Mouse (Mus musculus): ENCODE measurements around the gene Slc34a1. TPM values are rescaled to one million over a fixed set of nuclear protein-coding genes. Genes with fewer than 3 reads are reported as not detected.

Slc34a1 gene
- total RNA-seq (2023): 0.34 to 0.57 TPM in 2 of 4 replicates, not detected in the others

DNA sequence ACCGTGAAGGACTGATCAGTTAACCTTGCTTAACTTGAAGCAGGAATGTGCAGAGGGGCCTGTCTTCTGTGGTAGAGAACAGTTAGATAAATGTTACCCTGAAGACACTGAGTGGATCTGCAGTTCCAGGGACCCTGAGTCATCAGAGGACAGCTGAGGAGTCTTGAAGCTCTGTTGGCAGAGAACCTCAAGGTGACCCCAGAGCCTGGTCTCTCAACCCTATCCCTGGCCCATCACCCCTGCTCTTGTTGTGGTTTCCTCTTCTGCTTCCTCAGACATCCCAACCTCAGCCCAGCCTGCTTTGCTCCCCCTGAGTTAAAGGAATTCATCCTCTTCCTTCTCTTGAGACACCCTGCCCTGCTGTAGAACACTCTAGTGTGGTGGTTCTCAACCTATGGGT is at the start of gene Slc34a1:
Gene Slc34a1 (plus strand): TSS at position 100 of the 400 bp plus-strand sequence.

DNA sequence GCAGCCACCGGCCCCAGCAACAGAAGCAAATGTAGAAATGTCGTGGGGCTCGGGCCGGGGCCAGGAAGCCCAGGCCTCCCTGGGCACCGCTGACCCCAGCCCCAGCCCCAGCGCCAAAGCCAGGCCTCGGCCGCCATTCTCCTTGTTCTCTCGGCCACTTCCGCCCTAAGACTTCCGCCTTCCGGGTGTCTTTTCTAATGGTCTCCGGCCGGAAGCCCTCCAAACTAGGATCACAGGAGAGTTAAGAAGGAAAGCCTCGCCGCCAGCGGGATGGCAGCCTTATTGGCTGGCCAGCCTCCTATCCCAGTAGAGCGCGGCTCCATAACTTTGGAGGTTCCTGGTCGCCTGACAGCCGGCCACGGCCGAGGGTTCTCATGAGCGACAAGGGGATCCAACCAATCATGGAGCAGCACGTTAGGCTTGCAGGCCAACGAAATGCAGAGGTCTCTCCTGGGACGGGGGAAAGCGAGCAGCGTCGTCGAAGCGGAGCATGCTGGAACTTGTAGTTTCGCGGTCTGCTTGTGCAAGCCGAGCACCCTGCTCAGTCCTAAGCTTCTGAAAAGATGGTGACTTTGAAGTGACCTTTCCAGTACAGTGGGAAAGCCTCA is 35.4 kb upstream of the Slc34a1 start, which contains the start of gene Lman2:
Gene Lman2 (minus strand): TSS at position 331 of the 608 bp plus-strand sequence.

DNA sequence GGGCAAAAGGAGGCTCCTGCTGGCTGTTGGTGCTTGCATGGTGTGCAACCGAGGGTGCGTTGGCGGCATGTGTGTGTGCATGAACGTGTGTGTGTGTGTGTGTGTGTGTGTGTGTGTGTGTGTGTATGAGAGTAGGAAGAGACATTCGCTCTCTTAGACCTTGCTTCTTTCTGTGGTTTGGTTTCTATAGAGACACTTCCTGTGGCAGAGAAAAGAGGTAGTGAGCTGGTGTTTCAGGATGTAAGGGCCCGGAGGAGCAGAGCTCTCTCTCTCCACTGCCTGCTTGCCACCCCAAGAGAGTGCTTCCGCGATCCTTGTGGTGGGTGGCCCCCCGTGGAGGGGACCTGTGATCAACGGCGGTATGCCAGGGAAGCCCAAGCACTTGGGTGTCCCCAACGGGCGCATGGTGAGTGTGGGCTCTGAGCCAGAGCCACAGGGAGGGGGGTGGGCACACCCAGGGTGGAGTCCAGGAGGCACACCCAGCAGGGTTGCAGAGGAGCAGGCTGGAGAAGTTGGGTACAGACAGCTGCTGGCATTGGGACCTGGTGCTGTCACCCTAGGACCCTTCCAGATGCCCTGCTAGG is 28.4 kb upstream of the Slc34a1 start, which contains the start of gene Rgs14:
Gene Rgs14 (plus strand): TSS at position 202 of the 584 bp plus-strand sequence.

DNA sequence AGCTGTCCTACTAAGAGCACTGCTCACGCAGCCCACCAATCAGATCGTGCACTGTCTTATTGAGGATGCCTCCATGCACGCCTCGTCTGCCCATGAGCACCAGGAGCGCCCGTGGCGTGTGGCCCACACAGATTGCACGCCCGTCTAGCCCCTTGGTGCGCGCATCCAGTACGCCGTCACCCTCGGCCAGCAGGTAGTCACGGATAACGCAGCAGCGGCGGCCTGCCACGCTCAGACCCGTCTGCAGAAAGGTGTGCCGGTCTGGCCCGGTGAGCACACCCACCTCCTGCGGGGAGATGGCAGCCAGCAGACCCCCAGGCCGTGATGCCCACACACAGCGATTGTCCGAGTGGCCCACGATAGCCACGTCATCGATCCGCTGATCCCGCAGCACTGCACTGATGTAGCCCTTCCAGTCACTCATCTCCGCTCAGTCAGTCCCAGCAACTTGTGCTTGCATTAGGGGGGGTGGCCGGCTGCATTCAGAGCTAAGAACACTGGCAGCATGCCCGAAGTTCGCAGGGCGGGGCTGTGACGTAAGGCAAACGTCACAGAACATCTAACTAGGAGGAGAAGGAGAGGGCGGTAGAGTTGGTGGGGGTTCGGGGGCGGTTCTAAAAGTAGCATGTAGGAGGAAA is 16.9 kb downstream of the Slc34a1 start, which contains the start of gene Pfn3:
Gene Pfn3 (minus strand): TSS at position 490 of the 638 bp plus-strand sequence.

DNA sequence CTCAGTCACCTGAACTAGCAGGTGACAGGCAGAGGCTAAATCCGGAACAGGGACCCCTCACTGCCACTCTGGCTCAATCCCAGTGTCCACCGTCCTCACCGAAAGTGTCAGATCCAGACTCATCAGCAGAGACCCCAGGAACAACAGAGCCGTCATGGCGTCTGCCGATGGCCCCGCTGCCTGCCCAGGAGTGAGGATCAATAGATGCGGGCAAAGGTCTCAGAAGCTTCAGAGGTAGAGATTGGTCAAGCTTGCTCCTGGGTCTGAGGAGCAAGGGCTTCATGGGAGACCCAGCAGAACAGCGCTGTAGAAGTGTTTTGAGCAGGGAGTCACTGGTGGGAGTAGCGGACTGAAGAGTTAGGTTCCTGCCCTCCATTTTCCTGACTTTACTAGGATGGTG is 28.6 kb downstream of the Slc34a1 start, which contains the start of gene F12:
Gene F12 (minus strand): TSS at position 181 of the 400 bp plus-strand sequence.

DNA sequence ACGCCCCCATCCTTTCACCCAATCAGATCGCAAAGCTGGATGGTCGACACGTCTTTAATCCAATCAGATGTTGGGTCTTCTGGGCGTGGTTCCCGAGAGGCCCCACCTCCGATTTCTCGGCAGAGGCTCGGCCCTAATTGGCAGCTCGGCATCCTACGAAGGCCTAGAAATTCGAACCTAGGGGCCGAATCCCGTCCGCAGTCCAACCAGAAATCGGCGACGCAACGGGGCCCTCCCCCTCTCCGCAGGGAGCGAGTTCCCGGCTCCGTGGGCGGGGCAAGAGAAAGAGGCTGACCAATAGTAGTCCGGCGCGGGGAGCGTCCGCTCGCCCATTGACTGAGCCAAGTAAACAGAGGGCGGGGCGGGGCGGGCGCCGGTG is 46.9 kb downstream of the Slc34a1 start, which contains the start of gene Grk6:
Gene Grk6 (plus strand): TSS at position 136 of the 379 bp plus-strand sequence.

DNA sequence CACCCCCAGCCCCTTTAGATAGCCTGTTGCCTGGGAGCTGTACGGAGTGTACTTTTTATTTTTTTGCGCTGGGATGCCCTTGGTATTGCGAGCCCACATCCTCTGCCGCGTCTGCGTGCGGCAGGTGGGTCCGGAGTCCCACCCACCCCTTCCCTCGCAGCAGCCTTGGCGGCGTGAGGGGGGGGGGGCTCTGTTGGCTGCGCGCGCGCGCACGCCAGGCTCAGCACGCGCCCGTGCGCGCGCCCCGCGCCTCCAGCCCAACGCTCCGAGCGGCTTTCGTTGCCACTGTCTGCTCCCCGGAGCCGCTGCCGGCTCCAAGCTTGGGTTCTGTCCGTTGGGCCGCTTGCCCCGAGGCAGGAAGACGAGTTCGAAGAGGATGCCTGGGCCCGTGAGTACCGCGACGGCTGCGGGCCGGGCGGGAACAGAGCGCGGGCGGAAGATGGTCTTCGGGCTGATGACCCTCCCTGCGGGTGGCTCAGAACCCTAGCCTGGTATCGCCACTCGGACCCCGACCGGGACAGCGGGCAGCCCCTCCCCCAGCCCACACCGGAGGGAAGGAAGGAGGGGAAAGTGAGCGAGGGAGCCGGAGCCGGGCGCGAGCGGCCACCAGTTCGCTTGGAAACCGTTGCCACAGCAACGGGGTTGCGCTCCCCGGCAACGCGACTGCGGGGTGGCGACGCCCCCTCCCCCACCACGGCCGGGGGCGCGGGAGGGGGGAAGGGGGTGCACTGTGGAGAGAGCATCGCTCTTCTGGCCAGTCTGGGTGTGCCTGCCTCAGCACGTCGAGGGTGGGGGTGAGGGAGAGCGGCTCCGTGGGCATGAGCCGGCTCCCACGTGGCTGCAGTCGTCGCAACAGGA is 66.3 kb downstream of the Slc34a1 start, which contains the start of gene Prr7:
Gene Prr7 (plus strand): TSS at position 241 of the 858 bp plus-strand sequence.

Other genes with a start within 250 kb of the Slc34a1 start
- not detected in 4 replicates for gene Fgfr4, start 245.5 kb upstream of the Slc34a1 start, total RNA-seq (2023)
- 189 to 199 TPM (median 192 TPM) in 4 replicates for gene Nsd1, start 188.4 kb upstream of the Slc34a1 start, total RNA-seq (2023)
- gene Prelid1, start 77.7 kb upstream of the Slc34a1 start, total RNA-seq (2023): 127 to 141 TPM (median 134 TPM) in 4 replicates
- gene Rab24, start 76.2 kb upstream of the Slc34a1 start, total RNA-seq (2023): 52.1 to 59.6 TPM (median 56.7 TPM) in 4 replicates
- 0.40 to 1.3 TPM (median 0.82 TPM) in 4 replicates for gene Mxd3, start 68.4 kb upstream of the Slc34a1 start, total RNA-seq (2023)
- 110 to 117 TPM (median 115 TPM) in 4 replicates for gene Lman2, start 35.4 kb upstream of the Slc34a1 start, total RNA-seq (2023)
- 70.0 to 75.1 TPM (median 71.6 TPM) in 4 replicates for gene Rgs14, start 28.5 kb upstream of the Slc34a1 start, total RNA-seq (2023)
- not detected in 4 replicates for gene Pfn3, start 17.0 kb downstream of the Slc34a1 start, total RNA-seq (2023)
- 1.7 to 3.4 TPM (median 2.1 TPM) in 4 replicates for gene F12, start 28.6 kb downstream of the Slc34a1 start, total RNA-seq (2023)
- gene Grk6, start 46.9 kb downstream of the Slc34a1 start, total RNA-seq (2023): 450 to 472 TPM (median 456 TPM) in 4 replicates
- 35.7 to 43.7 TPM (median 39.2 TPM) in 4 replicates for gene Prr7, start 66.1 kb downstream of the Slc34a1 start, total RNA-seq (2023)
- gene Dbn1, start 89.9 kb downstream of the Slc34a1 start, total RNA-seq (2023): 0.22 to 0.52 TPM (median 0.36 TPM) in 4 replicates
- 27.3 to 33.8 TPM (median 28.3 TPM) in 4 replicates for gene Pdlim7, start 115.5 kb downstream of the Slc34a1 start, total RNA-seq (2023)
- gene Dok3, start 131.1 kb downstream of the Slc34a1 start, total RNA-seq (2023): 301 to 339 TPM (median 308 TPM) in 4 replicates
- gene Ddx41, start 138.5 kb downstream of the Slc34a1 start, total RNA-seq (2023): 135 to 141 TPM (median 138 TPM) in 4 replicates
- gene Fam193b, start 172.9 kb downstream of the Slc34a1 start, total RNA-seq (2023): 147 to 156 TPM (median 152 TPM) in 4 replicates
- gene Tmed9, start 175.5 kb downstream of the Slc34a1 start, total RNA-seq (2023): 84.0 to 89.7 TPM (median 88.8 TPM) in 4 replicates
- 19.4 to 21.3 TPM (median 21.0 TPM) in 4 replicates for gene B4galt7, start 201.7 kb downstream of the Slc34a1 start, total RNA-seq (2023)
- 18.0 to 23.1 TPM (median 19.1 TPM) in 4 replicates for gene Caml, start 224.8 kb downstream of the Slc34a1 start, total RNA-seq (2023)
- gene Ddx46, start 236.8 kb downstream of the Slc34a1 start, total RNA-seq (2023): 96.1 to 100.0 TPM (median 99.8 TPM) in 4 replicates

All from B cell, adult 62 days (primary cell).